Mouse (Mus musculus): ENCODE measurements around the gene Igfbp2.

DNA sequence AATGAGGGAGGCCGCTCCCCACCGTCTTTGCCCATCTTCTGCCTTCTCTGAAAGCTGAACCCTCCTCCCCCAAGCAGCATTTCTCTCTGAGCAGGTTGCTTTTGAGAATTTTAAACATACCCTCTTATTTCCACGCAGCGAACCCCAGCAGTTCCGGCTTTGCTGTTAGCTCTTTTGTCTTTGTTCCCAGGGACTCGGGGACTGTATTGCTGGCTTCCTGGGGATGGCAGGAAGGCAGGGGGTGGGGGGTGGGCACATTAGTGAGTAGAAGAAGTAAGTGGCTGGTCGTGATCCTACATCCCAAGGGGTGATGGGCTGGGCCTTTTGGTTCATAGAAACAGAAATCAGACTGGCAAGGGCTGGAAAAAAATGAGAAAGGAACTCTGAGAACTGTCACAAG lies 2.6 kb downstream of the Igfbp2 start:
- TF ChIP-seq HCFC1 (IDR thresholded peaks at IDR 0.05; ENCODE audit: borderline replicate concordance, insufficient read depth, low read length) (no peak), MAFK (IDR thresholded peaks at IDR 0.05; ENCODE audit: insufficient read depth, low read depth, low read length) (no peak), ZNF384 (IDR thresholded peaks at IDR 0.05; ENCODE audit: low read depth, low read length) (no peak), ZC3H11A (IDR thresholded peaks at IDR 0.05; ENCODE audit: borderline replicate concordance, low read depth, low read length) (no peak)
